Mouse (Mus musculus) adrenal gland, postnatal 14 days (tissue): ENCODE results near the gene Nradd. TPM values are rescaled to one million over a fixed set of nuclear protein-coding genes. Genes with fewer than 3 reads are reported as not detected.

Experiments
- DNase-seq: peaks from one replicate; pipeline ENCODE4 v3.0.0; 2021; ENCODE audit warnings: mixed read lengths
- microRNA-seq, 2 experiments: library from miRNA; unstranded; fragments of <30 nt; microRNA quantifications; one replicate each; pipeline ENCODE4 v1.2.0; 2021
- total RNA-seq: library from RNA; stranded (reverse); gene quantifications from 2 replicates; pipeline ENCODE4 v1.2.3, GENCODE M21; 2021

The Nradd gene
- total RNA-seq, 1 experiment from 2014 or later: 8.4 TPM

GRCm38 (mm10) chr9:110611471-110611870 lies 12.8 kb downstream of the Nradd start:
- DNase-seq: no peak

DNA sequence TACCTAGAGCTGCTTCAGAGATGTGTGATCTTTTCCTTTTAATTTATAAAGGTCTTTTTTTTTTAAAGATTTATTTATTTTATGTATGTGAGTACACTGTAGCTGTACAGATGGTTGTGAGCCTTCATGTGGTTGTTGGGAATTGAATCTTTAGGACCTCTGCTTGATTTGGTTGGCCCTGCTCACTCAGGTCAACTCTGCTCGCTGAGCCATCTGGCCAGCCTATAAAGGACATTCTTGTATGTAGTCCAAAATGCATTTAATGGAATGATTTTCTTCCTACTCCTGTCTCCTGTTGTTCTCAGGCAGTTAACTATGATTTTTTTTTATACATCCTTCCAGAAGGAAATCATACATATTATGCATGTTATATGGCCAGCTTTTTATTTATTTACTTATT lies 40.7 kb downstream of the Nradd start:
- no peak for DNase-seq

- no peak for DNase-seq
These were observed 42.1 kb downstream of the Nradd start for GRCm38 (mm10) chr9:110582161-110582560.

Small RNA genes within 50 kb of the gene (microRNA-seq; reads per million reads assigned to microRNA genes)
- gene Mir8107: 0 reads per million in 2 experiments

Other genes starting within 250 kb of the Nradd start
- gene Ptpn23, start 216.2 kb downstream of the Nradd start, total RNA-seq: 46.6 and 47.1 TPM in 2 replicates
- 3.0 and 10.4 TPM in 2 replicates for gene Ngp, start 204.7 kb downstream of the Nradd start, total RNA-seq
- 12.7 and 12.9 TPM in 2 replicates for gene Klhl18, start 147.8 kb downstream of the Nradd start, total RNA-seq
- gene Kif9, start 147.5 kb downstream of the Nradd start, total RNA-seq: 1.1 and 1.3 TPM in 2 replicates
- gene Setd2, start 91.9 kb downstream of the Nradd start, total RNA-seq: 80.3 and 88.2 TPM in 2 replicates
- gene Nbeal2, start 29.7 kb upstream of the Nradd start, total RNA-seq: 9.1 and 15.4 TPM in 2 replicates
- 60.4 and 79.3 TPM in 2 replicates for gene Ccdc12, start 32.1 kb upstream of the Nradd start, total RNA-seq
- gene Myl3, start 117.4 kb upstream of the Nradd start, total RNA-seq: 0.37 TPM in 1 of 2 replicates, not detected in the other
- 6.9 and 9.0 TPM in 2 replicates for gene Pth1r, start 122.7 kb upstream of the Nradd start, total RNA-seq
- gene Prss42, start 173.7 kb upstream of the Nradd start, total RNA-seq: not detected in 2 replicates
- gene Prss44, start 189.5 kb upstream of the Nradd start, total RNA-seq: not detected in 2 replicates
- gene Prss43, start 202.2 kb upstream of the Nradd start, total RNA-seq: not detected in 2 replicates
- not detected in 2 replicates for gene Prss45, start 210.1 kb upstream of the Nradd start, total RNA-seq
- not detected in 2 replicates for gene Prss46, start 220.1 kb upstream of the Nradd start, total RNA-seq
- 0.37 TPM in 1 of 2 replicates, not detected in the other for gene Prss50, start 233.5 kb upstream of the Nradd start, total RNA-seq